Mouse (Mus musculus) heart, postnatal 4 days (tissue): ENCODE data around the gene Pgm5. TPM values are rescaled to one million over a fixed set of nuclear protein-coding genes. Genes with fewer than 3 reads are reported as not detected.

ENCODE experiments used
- DNase-seq: peaks from one replicate; pipeline ENCODE4 v3.0.0; 2021
- total RNA-seq, 2 experiments: library from RNA; stranded (reverse); gene quantifications; 2 replicates each; pipeline ENCODE4 v1.2.3; 2021

Pgm5 gene
- total RNA-seq, 2 experiments from 2014 or later, result 103 to 110 TPM

GRCm38 (mm10) chr19:24762473-24763149, 99.0 kb downstream of the Pgm5 start:
- DNase-seq, result peak; percentile 42

- DNase-seq, result no peak
Measured at GRCm38 (mm10) chr19:24756627-24757026, 105.0 kb downstream of the Pgm5 start.

GRCm38 (mm10) chr19:24754440-24754785, 107.2 kb downstream of the Pgm5 start:
- no peak for DNase-seq

DNA sequence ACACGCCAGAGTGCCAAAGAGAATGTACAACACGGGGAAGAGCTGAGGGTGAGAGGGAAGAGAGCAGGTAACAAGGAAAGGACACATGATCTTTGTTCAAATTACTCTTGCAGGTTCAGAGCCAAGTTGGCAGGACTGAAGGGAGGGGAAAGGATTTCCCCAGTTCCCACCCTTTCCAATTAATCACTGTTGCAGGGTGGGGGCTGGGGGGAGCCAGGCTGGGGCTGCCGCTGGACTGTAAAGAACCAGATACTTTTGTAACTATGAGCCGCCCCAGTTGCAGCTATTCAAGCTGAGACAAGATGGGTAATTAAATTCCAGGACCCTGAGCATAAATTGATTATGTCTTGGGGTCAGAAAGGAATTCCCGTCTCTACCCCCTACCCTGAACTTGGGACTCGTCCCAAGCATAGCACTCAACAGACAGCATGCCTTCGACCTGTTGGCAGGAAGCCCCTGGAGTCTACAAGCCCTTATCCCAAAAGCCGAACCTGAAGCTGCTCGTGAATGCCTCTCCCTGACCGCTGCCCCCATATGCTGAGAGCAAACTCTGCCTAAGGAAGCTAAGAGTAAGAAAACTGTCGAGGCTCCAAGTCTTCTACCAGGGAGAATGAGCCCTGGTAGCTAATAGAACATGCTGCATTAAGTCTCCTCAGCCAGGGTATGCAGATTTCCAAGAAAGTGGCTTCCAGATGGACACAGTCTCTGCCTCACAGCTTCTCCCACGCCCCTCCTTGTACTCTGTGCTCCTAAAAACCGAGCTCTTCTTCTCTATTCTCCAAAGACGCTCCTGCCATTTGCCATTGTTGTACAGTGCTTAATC, 107.8 kb downstream of the Pgm5 start:
- peak; percentile 29 for DNase-seq

GRCm38 (mm10) chr19:24752873-24753538, 108.6 kb downstream of the Pgm5 start:
- no peak for DNase-seq

DNA sequence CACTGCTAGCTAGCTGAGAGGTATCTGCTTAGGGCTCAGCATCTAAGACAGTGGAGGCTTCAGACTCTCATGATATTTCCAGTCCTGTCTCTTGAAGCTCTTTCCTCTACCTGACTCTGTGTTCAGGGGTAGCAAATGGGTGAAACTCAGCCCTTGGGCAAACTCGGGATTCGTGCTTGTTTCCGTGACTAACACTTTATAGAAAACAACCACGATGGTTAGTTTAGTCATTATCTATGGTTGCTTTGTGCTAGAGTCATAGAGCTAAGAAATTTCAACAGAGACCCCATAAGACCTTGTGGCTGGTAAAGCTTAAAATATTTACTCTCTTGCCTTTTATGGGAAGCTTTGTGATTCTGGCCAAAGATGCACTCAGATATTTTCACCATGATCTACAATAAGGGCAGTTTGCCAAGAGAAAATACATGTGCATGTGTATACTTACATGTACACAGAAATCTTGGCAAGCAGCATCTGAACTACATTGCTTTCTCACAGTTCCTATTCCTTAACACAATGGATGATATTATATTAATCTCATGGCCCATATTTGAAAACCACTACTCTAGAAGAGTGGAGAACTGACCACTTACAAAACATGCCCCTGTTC, 115.3 kb downstream of the Pgm5 start:
- DNase-seq, result no peak

DNA sequence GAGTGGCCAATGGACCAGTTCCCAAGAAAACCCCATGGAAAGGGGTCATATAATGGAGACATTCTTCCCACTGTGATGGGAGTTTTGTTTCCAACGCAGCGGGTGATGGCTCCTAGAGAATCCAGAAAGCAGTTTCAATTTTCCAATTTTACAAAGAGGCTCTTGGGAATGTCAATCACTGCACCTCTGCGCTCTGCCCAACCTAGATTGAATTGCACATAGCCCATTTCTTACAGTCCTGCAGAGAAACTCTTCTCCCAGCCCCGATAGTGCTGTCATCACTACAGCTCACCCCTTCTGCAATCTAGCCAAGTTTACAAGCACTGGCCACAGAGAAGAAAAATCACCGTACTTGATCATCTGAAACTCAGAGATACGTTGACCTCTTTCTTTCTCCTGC, 119.0 kb downstream of the Pgm5 start:
- DNase-seq, result no peak

DNA sequence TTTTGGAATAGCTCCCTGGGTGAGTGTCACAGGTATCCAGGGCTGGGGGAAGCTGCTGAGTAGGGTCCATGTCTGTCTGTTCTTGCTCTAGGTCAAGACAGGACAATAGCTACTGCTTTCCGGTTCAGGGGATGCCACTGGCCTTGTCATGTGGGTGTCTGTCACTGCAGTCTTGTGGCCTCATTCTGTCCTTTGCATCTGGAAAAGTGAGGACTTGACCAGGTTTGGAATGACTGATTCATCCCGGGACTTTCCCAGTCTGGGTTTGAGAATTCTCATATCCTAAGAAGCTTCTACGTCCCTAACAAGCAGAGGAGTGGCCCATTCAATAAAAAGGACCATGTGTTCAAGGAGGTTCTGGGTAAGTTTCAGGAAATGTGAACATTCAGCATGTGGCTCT, 122.9 kb downstream of the Pgm5 start:
- DNase-seq, result no peak

DNA sequence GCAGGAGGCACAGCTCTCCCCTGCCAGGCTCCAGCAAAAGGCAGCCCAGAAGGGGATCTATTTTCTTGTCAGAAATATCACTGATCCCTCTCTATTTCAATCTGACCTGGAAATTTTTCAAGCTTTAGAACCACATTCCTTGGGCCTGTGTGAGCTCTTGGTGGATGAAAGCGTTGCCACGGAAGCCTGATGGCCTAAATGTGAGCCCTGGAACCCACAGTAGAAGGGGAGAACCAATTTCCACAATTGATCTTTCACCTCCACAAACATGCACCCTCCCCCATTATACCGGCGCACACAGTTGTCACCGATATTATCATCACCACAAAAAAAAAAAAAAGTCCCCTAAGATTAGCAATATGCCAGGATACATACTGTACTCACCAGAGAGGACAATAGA, 123.6 kb downstream of the Pgm5 start:
- DNase-seq, result no peak

- DNase-seq, result peak; percentile 48
Measured at GRCm38 (mm10) chr19:24735484-24736128, 126.0 kb downstream of the Pgm5 start.

GRCm38 (mm10) chr19:24730661-24731060, 131.0 kb downstream of the Pgm5 start:
- peak; percentile 38 for DNase-seq

DNA sequence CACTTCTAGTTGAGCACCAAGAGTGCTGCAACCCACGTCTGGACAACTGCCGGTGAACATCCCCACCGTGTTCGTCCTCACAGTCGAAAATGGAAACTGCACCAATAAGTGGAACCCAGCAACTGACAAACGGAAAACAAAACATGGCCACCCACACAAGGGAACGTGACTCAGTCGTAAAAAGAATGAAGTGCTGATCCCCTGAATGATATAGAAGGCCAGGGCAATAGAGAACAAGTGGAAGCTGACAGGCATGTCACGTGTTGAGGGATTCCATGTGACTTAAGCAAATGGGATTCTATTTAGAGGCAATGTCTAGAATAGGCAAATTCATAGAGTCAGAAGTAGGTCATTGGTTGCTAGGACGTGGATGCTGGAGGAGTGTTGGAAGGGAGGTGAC, 137.3 kb downstream of the Pgm5 start:
- DNase-seq, result no peak

GRCm38 (mm10) chr19:24720448-24720847, 141.2 kb downstream of the Pgm5 start:
- no peak for DNase-seq

GRCm38 (mm10) chr19:24719504-24719903, 142.2 kb downstream of the Pgm5 start:
- DNase-seq, result no peak

- DNase-seq, result no peak
Measured at GRCm38 (mm10) chr19:24718021-24718420, 143.6 kb downstream of the Pgm5 start.

DNA sequence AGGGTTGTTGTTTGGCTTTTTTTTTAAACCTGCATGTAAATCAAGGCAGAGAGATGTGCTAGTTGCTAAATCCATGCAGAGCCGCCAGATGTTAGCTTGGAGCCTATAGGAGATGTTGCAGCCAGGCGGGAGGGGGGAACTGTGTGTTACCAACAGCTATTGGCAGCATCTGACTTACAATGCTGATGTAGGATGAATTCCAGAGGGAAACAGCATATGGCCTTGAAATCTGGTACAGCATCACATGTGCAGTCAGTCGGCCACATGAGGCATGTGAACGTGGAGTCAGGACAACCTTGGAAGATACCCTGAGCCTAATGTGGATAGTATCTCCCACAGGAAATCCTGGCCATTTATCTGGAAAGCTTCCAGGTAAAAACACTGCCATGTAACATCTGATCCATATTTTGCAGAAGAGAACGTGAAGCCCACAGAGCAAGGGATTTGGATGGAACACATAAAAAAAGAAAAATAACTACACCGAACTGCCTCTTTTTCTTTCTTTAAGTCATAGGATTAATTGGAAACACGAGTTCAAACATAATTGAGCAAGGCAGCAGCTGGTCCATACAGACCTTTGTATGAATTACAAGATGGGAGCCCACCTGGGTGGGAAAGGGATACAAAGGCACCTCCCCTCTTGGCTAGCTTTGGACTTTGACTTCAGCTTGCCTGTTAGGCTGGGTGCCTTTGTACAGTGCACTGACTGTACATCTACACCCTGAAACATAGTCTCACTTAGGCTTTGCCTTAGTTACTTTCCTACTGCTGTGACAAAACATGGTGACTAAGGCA, 145.2 kb downstream of the Pgm5 start:
- no peak for DNase-seq

DNA sequence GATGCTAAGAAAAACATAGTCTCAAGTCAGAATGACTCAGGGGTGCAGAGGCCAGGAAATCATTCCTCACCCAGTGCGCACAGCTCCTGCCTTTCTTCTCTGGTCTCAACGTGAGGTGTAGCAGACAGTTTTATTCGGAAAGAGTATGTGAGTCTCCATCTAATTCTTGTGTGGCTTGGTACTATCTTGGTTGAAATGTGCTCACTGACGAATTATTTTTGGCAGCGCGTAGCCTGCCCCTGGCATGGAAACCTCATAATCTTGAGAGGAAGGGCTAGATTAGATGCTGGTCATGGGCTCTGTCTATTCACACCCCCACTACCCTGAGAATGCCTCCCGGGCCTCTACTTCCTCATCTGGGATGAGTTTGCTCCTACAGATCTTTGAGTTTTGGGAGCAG, 153.6 kb downstream of the Pgm5 start:
- DNase-seq, result peak; percentile 43

DNA sequence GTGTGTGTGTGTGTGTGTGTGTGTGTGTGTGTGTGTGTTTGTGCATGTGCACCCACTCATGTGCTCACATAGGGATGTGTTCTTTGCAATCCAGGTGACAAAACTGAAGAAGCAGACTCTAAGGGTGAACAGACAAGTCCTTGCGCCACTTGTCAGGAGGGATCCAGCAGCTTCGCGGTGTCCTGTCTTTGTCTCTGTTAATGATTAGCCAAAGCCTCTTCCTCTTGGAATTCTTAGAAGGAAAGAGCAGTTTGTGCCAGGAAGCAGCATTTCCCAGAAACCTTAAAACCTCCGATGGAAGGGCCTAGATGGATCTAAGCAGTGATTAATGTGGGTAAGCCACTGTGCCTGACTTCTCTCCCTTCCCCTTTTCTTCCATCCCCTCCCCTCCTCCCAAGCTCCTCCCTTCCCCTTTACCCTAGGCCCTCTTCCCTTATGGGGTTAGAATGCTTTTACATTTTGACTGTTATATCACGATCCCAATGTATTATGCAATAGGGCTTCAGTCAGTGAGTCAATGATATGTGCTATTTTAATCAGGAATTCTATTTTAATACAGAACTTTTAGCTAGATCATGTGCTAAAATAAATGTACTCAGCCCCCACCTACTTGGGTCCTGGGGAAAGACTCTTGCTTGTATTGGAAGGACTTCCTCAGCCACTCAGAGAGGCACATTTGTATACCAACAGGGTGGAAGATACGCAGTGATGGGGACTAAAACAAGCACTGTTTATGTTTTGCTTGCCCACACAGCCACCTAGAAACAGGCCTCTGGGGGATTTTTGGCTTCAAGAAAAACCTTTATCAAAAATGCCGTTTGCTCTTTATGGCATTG, 154.4 kb downstream of the Pgm5 start:
- DNase-seq, result no peak

- peak; percentile 52 for DNase-seq
Measured at GRCm38 (mm10) chr19:24705395-24705794, 156.3 kb downstream of the Pgm5 start.

DNA sequence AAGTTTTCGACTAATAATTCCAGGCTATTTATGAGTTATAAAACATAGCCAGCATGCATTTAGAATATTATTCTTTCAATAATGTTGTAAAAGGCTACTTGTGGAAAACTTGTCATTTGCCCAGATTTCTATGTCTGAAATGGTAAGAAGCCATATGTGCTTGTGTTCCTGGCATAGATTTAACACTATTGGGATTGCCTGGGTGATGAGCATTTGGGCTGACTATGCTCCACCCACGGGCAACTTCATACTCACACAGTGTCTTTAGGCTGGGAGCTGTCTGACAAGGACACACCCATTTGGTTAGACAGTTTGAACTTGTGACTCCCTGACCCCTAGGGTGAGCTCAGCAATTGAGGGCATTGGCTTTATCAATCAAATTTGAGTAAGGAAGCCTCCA, 157.3 kb downstream of the Pgm5 start:
- no peak for DNase-seq

DNA sequence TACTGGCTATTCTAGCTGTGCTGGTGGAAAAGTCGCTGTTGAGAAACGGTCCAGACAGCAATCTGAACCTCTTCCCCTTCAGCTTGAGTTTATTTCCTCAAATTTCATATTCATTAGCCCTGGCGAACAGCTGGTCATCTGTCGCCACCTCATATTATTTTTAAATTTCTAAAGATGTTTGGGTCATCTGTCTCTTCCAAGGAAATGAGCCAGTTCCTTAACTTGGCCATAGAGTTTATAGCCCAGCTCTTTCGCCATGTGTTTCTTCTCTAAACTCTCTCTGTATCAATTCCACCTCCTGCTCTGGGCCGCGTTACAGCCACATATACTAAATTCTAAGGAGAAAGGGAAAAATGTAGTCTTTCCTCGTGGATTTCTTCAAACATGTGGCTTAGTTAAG, 158.0 kb downstream of the Pgm5 start:
- DNase-seq, result no peak
